Mouse (Mus musculus) stomach, postnatal 0 days (tissue): ENCODE results near the gene Brca1. TPM values are rescaled to one million over a fixed set of nuclear protein-coding genes. Genes with fewer than 3 reads are reported as not detected.

Experiments used
- ATAC-seq: fragments of 200-750 bp; cut with Nextera tagmentation; 2 replicates; pipeline ENCODE4 v1.8.0; 2017; ENCODE audit not compliant: low FRiP score, low TSS enrichment
- DNase-seq: peaks from one replicate; pipeline ENCODE4 v3.0.0-alpha.2; 2016; ENCODE audit warnings: low spot score
- H3K27ac ChIP-seq: fragments of 300-500 bp; sonication (generic); replicated peaks from 2 replicates; pipeline ENCODE4 v1.5.1; 2014; ENCODE audit warnings: mild to moderate bottlenecking, control low read depth
- H3K27me3 ChIP-seq: fragments of 300-500 bp; sonication (generic); 2 replicates; pipeline ENCODE4 v1.6.1; 2014; ENCODE audit warnings: low read length; ENCODE audit not compliant: control insufficient read depth, insufficient read depth
- H3K36me3 ChIP-seq: fragments of 300-500 bp; sonication (generic); 2 replicates; pipeline ENCODE4 v1.6.1; 2014; ENCODE audit warnings: low read length, mixed read lengths; ENCODE audit not compliant: control insufficient read depth, insufficient read depth
- H3K4me1 ChIP-seq: fragments of 300-500 bp; sonication (generic); replicated peaks from 2 replicates; pipeline ENCODE4 v1.6.1; 2014; ENCODE audit warnings: antibody characterized with exemption; ENCODE audit not compliant: control insufficient read depth, insufficient read depth
- H3K4me2 ChIP-seq: fragments of 300-500 bp; sonication (generic); replicated peaks from 2 replicates; pipeline ENCODE4 v1.6.1; 2014; ENCODE audit warnings: low read depth, mild to moderate bottlenecking, control low read depth, moderate library complexity
- H3K4me3 ChIP-seq: fragments of 300-500 bp; sonication (generic); 2 replicates; pipeline ENCODE4 v1.5.1; 2014; ENCODE audit warnings: low read depth, low read length, control low read depth
- H3K9ac ChIP-seq: fragments of 300-500 bp; sonication (generic); 2 replicates; pipeline ENCODE4 v1.6.1; 2014; ENCODE audit warnings: mild to moderate bottlenecking, low read length, control low read depth, mixed read lengths
- H3K9me3 ChIP-seq: fragments of 300-500 bp; sonication (generic); 2 replicates; pipeline ENCODE4 v1.6.1; 2016; ENCODE audit warnings: low read length; ENCODE audit not compliant: control insufficient read depth
- CTCF ChIP-seq: IDR thresholded peaks from 2 replicates; pipeline ENCODE4 v1.5.1; 2016; ENCODE audit warnings: antibody characterized with exemption, low read depth, mild to moderate bottlenecking, moderate library complexity
- EP300 ChIP-seq: optimal IDR thresholded peaks from 2 replicates; pipeline ENCODE3; 2016; ENCODE audit warnings: antibody characterized with exemption
- WGBS: fragments of 180-500 bp; shearing (Covaris S2); extraction: QIAGEN DNeasy Blood & Tissue Kit; methylation state at CpG from one replicate; pipeline ENCODE4 v1.1.7; 2014; 5-methylcytosine and 5-hydroxymethylcytosine counted together
- polyA plus RNA-seq: library from polyadenylated mRNA; unstranded; fragments of >200 nt; fragmentation: Nextera tagmentation; extraction: Ambion mirVana; gene quantifications from 2 replicates; pipeline ENCODE4 v1.2.1, GENCODE M21; 2015

Gene Brca1
- polyA plus RNA-seq, 1 experiment from 2014 or later, result 2.5 TPM

DNA sequence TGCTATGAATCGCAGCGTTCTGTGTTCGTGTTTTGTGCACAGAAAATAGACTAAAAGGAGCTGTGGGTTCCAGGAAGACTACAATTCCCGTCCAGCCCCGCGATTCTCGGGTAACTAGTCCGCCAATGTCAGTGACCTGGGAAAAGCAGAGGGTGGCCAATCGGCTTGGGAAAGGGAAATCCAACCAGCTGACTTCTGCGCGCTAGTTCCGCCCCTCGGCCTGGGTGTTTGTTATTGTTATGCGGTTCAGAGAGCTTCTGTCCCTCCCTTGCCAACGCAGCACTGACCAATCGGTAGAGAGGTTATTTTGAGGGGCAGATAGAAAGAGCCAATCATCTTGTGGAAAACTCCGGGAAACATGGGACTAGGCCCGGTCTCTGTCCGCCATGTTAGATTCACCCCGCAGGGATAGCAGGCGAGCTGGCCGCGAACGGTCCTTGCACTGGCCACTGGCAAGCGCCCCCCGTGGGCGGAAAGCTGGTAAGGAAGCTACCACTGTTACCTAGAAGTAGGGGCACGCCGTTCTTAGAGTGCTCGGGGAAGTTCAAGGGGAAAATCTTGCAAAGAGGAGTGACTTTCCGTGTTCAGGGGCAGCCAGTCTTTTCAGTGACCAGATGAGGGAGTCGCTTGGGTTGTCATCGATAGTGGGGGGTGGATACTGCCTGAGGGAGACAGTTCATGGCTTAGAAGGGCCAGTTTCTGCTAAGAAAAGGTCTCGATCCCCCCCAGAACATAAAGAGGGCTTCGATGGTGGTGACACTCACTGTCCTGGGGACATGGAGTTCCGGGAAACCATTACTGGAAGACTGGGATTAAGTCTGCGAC is 933 bp upstream of the Brca1 start:
- H3K9me3 ChIP-seq, result no peaks in the 10 kb centered on the region
- H3K36me3 ChIP-seq, result peaks cover 12% of the 10 kb centered on the region; the same call in 1 of the 2 replicates
- peak overlapping the region; percentile 84 for H3K4me3 ChIP-seq
- TF ChIP-seq EP300 (no peak), CTCF (peak; percentile 59)
- peak; percentile 97 for ATAC-seq
- H3K4me2 ChIP-seq, result peak overlapping the region; percentile 72
- no peaks in the 10 kb centered on the region for H3K27me3 ChIP-seq
- H3K27ac ChIP-seq, result peak overlapping the region; percentile 98
- peak; percentile 97 for DNase-seq
- H3K9ac ChIP-seq, result peak overlapping the region; percentile 94
- peaks cover 3% of the 10 kb centered on the region; the same call in 1 of the 2 replicates for H3K4me1 ChIP-seq
- whole genome bisulfite sequencing, result under 1% methylated on average over 37 of the region's 37 CpGs

DNA sequence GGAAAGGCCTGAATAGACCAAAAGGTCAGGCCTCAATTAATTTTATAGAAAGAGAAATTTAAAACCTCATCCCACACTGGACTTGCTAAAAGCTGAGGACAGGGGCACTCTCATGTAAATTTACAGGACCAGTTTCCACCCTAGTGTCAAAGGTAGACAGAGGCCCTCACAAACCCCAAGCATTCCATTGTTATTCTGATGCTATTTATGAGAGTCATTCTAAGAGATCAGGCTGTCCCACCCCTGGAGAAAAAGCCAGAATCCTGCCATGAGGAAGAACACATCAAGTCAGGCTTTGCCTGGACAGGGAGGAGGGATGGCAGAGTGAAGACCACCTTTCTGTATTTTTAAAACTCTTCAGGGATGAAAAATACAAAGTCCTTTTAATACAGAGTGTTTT is 3.2 kb downstream of the Brca1 start:
- H3K9ac ChIP-seq, result no peak overlapping the region
- H3K4me1 ChIP-seq, result no peaks in the 10 kb centered on the region
- no peak for ATAC-seq

DNA sequence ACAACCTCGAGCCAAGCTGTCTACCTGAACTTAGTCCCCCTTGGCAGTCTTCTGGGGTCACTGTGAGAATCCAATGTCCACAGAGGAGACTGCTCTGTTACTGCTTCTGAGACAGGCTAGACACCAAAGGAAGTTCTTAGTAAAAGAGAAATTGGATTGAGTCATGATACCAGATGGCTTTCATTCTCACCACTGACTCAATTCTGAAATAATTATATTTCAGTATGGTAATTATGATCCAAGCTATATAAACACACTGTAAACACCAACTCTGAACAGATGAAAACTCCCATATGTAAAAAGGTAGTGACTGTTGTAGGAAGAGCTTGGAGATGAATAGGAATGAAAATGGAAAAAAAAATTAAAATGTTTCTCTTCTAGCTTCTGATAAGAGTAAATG is 7.6 kb downstream of the Brca1 start:
- H3K36me3 ChIP-seq, result no peaks in the 10 kb centered on the region
- no peak overlapping the region for H3K4me2 ChIP-seq
- DNase-seq (no peak), ATAC-seq (no peak)
- H3K4me3 ChIP-seq, result no peak overlapping the region
- no peaks in the 10 kb centered on the region for H3K9me3 ChIP-seq
- no peak overlapping the region for H3K9ac ChIP-seq
- TF ChIP-seq EP300 (no peak), CTCF (no peak)
- 58% methylated on average over 1 of the region's 1 CpGs for WGBS
- 0 out of 2 replicates have a peak overlapping the region, but pooled peaks have one; percentile 9 for H3K27ac ChIP-seq
- no peaks in the 10 kb centered on the region for H3K27me3 ChIP-seq
- no peaks in the 10 kb centered on the region for H3K4me1 ChIP-seq

More for the DNA sequence above, 3.2 kb downstream of the Brca1 start:
- Histone ChIP-seq H3K27me3 (no peaks in the 10 kb centered on the region), H3K4me2 (no peak overlapping the region), H3K36me3 (no peaks in the 10 kb centered on the region), H3K27ac (no peak overlapping the region), H3K9me3 (no peaks in the 10 kb centered on the region), H3K4me3 (no peak overlapping the region)
- DNase-seq, result no peak
- no peak for TF ChIP-seq EP300
- TF ChIP-seq CTCF, result no peak

DNA sequence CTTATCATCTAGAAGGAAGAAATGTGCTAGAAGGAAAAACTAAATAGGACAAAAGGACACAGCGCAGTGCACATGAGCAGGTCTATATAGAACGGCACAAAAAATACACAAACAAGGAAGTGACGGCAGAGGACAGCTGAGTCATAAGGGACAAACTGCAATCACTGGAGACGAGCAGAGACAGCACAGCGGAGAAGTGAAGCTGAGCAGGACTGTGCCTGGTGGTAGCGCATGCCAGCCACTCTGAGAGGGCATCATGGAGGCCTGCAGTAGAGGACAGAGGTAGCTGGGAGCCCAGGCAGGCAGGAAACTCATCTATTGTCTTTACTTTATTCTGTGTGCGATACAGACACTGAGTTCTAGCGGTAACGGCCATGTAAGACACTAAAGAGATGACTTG is 8.2 kb downstream of the Brca1 start:
- 74% methylated on average over 9 of the region's 9 CpGs for WGBS
- Histone ChIP-seq H3K9ac (no peak overlapping the region), H3K4me2 (no peak overlapping the region)

DNA sequence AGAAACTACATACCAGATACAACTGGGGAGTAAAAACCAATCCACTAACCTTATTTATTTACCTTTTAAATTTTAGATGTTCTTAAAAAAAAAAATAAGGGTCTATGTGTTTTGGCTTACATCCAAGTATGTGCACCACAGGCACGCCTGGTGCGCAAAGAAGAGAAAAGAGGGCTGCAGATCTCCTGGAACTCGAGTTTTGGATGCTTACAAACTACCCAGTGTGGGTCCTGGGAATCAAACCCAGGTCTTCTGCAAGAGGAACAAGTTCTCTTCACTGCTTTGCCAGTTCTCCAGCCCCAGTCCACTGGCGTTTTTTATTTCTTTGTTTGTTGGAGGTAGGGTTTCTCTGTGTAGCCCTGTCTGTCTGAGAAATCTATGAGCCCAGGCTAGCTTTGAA is 25.1 kb downstream of the Brca1 start:
- H3K27me3 ChIP-seq, result no peaks in the 10 kb centered on the region
- no peak overlapping the region for H3K4me3 ChIP-seq
- H3K4me1 ChIP-seq, result no peaks in the 10 kb centered on the region
- no peak for TF ChIP-seq CTCF
- no peak for TF ChIP-seq EP300
- no peak overlapping the region for H3K9ac ChIP-seq
- no peak overlapping the region for H3K4me2 ChIP-seq
- H3K27ac ChIP-seq, result no peak overlapping the region
- no peaks in the 10 kb centered on the region for H3K36me3 ChIP-seq
- no peak for ATAC-seq
- WGBS, result 84% methylated on average over 4 of the region's 4 CpGs
- no peak for DNase-seq
- no peaks in the 10 kb centered on the region for H3K9me3 ChIP-seq

More for the DNA sequence above, 8.2 kb downstream of the Brca1 start:
- Histone ChIP-seq H3K4me1 (no peaks in the 10 kb centered on the region), H3K9me3 (no peaks in the 10 kb centered on the region), H3K36me3 (no peaks in the 10 kb centered on the region), H3K27me3 (no peaks in the 10 kb centered on the region), H3K4me3 (no peak overlapping the region), H3K27ac (peak overlapping the region; percentile 9; the same call in 1 of the 2 replicates)
- peak; percentile 25 for DNase-seq
- TF ChIP-seq CTCF, result no peak
- no peak for TF ChIP-seq EP300
- peak; percentile 72 for ATAC-seq

DNA sequence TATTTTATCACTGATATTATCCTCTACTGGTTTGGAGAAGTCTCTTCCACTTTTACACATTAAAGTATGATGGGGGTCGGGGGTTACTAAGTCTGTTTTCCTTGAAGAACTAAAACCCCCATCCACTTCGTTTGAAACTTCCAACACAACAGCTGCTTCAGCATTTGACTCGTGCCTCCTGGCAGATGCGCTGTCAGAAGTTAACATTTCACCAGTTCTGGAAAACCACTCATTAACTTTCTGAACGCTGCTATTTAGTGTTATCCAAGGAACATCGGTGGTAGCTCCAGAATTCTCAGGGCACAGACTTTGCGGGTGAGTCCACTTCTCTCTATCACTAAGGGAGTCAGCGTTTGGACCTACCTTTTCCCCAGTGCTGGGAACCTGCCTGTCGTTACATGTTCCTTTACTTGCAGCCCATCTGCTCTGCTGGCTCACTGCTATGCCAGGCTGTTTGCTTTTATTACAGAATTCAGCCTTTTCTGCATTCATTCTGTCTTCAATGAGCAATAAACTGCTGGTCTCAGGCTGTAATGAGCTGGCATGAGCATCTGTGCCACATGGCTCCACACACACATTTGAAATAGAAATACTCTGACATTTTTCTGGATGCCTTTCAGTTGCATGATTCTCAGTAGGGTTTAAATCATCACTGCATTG is 25.7 kb downstream of the Brca1 start:
- TF ChIP-seq EP300 (no peak), CTCF (no peak)
- H3K4me2 ChIP-seq, result no peak overlapping the region
- H3K4me3 ChIP-seq, result no peak overlapping the region
- DNase-seq, result no peak
- H3K9me3 ChIP-seq, result no peaks in the 10 kb centered on the region
- H3K36me3 ChIP-seq, result no peaks in the 10 kb centered on the region
- no peaks in the 10 kb centered on the region for H3K4me1 ChIP-seq
- H3K27ac ChIP-seq, result no peak overlapping the region
- no peak overlapping the region for H3K9ac ChIP-seq
- no peak for ATAC-seq
- no peaks in the 10 kb centered on the region for H3K27me3 ChIP-seq
- WGBS, result 91% methylated on average over 9 of the region's 9 CpGs
